Mouse (Mus musculus) R1 (cell line): ENCODE measurements at regions not wholly inside any gene's neighbourhood (a gene's known extent, or its start where the extent isn't known, plus 50 kb on each side); places are given as distances from the start of the nearest gene placed in this dataset.

Experiments used
- DNase-seq: peaks from one replicate; pipeline ENCODE4 v3.0.0-alpha.2; 2018; ENCODE audit warnings: low read depth, low spot score

DNA sequence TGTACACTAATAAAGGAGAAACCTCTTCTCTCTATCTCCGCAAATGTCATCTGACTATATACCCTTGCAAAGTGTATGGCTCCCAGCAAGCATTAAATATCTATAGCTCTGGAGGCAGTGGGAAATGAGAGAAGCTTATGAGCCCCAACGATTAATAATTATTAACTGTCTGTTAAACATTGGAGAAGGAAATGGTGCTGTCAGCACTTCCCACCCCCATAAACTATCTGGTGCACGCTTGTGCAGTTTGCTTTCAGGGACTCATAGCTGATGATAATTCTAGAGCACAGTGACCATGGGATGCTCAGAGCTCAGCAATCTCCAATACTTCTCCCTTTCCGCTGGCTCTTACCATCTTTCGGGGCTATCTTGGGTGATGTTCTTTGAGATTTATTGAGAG lies 541.2 kb downstream of the Grxcr1 start:
- DNase-seq, result no peak

DNA sequence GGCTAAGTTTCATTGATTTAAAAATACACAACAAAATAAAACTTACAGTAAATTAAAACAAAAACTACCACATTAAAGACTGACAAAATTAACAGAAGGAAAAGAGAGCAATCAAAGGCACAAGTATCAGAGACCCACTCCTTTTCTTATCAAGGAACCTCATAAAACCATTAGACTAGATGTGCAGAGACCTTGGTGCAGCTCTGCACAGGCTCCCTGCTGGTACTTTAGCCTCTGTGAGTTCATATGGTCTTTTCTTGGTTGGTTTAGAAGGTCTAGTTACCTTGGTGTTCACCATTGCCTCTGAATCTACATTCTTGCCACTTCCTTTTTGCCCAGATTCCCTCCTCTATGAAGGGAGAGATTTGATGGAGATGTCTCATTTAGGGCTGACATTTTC lies 544.2 kb downstream of the Grxcr1 start:
- DNase-seq, result no peak

DNA sequence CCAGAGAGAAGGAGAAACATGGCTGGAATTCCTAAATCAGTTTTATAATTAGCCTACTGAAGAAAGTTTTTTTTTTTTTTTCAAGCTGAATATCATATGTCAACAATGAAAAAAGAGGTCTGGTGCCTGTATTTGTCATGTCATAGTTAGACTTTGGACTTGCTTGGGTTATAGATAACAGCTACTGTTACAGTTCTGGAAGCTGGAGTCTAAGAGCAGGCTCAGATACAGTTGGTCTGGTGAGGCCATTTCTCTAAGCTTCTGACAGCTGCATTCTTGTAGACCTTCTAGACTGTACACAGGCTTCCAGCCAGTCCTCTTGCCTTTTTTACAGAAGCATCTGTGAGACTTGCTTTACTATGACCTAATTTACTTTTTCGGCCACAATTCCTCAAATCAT lies 546.9 kb downstream of the Grxcr1 start:
- no peak for DNase-seq

DNA sequence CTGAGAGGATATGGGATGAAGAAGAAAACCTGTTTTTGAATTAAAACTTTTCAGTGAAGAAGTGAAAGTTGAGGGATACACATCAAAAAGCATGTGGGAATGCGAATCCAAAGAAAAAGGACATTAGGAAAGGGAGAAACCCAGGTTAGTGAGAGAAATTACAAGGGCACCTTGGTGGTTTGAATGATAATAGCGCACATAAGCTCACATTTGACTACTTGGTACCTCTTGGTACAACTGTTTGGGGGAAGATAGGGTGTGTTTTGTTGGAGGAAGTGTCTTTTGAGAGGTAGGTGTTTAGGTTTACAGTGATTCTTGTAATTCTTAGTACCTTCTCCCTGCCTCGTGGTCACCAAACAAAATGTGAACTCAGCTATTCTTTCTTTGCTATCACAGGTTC lies 560.8 kb downstream of the Grxcr1 start:
- DNase-seq, result peak; percentile 61

DNA sequence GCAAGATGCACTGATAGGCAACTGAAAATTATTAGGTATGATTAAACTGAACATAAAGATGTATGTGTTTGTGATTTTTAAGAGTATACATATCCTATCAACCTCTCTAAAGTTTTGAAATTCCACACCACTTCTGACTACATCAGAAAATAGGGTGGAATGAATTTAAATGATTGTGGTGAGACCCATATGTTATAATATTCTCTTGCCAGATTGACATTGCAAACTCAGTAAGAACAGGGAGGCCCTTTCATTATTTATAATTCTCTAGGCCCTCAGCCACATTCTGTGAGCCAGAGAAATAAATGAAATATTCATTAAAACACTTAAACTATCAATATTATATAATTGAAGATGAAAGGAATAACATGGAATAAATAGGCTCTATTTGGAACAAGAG lies 586.8 kb downstream of the Grxcr1 start:
- DNase-seq, result no peak

DNA sequence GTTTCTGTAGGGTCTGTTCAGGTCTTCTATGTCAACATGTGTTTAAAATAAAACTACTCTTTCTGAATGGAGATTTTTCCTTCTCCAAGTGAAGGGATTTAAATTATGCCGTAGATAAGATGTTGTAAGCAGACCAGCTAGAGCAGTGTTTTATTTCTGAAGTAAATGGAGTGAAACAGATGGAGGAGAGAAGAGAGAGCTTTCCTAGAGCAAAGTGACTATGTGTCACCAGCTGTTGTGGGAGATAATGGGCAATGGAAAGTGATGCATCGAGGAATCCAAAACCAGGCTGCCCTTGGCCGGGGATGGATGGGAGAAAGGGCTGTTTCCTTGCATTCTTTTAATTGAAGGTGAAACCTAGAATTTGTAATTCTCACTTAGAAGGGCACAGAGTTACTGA lies 603.8 kb downstream of the Grxcr1 start:
- DNase-seq, result no peak

DNA sequence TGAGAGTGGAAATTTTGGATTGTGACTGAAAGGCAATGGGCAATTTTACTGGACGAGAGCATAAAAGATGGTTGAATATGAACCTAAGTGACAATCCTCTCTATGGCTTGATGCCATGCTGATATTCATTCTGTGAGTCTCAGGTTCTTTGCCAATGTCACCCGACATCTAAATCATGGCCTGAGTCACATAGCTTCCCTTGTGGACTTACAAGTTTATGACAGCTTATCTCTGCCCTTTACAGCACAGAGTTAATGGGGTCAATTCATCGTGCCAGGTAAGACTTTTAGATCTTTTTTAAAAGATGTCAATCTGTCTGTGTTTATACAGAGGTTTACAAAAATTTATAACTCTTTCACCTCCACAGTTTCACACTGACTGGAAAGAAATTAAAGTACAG lies 641.2 kb downstream of the Grxcr1 start:
- DNase-seq, result no peak

DNA sequence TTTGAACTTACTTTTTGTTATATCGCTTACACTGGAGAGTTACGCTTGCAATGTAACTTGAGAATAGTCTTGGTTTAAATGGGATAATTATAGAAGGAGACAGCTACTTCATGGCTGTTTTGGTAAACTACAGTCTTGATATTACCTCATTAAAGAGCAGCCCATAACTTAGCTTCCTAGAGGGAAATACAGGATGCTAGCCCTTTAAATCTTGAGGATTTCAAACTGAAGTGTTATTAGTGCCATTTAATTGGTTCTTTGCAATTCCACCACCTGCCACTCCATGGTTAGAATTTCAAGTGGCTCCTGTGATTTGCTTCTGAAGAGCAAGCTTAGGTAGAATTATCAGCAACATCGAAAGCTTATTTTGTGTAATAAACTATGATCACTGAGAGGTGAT lies 640.1 kb downstream of the Kctd8 start:
- no peak for DNase-seq

DNA sequence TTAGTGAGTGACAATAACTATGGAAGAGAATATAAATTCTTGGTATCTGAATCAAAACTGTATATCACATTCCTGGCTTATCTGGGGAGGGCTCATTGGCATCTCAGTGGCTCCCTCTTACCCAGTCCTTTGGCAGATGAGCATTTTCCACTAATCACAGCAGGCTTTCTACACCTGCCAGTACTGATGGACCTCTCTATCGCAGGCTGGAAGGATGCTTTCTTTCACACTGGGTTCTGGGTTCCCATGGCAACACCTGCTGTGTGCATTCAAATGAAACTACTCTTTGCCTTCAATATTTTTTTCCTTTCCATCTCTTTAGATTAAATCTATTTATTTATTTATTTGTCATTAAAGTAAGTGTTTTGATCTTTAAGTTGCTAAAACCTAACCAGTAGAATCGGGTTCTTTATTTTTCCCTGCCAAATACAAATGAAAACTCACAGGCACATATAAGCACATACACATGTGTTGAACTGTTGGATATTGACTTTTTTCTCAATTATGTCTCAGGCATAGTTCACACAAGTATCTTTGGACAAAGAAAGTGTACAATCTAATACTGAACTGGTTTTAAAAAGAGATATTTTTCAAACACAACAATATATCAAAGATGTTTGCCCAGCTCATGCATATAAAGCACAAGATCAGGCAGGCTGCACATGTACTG lies 635.9 kb downstream of the Kctd8 start:
- no peak for DNase-seq

DNA sequence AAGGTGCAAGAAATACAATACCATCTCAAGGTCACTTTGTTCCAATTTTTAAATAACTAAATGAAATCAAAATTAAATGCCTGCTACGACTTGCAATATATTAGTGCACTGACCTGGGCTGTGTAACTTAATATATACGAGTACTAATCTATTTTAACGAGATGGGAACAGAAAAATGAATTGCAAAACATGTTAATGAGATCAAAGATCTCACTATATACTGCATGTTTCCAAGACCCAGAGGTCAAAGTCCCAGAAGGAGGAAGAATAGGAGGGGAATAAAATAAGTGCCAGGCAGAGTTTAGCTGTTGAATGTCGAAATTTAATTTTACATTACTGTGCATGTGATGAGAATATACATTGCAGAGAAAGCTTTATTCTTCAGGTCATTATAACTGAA lies 614.7 kb downstream of the Kctd8 start:
- no peak for DNase-seq

DNA sequence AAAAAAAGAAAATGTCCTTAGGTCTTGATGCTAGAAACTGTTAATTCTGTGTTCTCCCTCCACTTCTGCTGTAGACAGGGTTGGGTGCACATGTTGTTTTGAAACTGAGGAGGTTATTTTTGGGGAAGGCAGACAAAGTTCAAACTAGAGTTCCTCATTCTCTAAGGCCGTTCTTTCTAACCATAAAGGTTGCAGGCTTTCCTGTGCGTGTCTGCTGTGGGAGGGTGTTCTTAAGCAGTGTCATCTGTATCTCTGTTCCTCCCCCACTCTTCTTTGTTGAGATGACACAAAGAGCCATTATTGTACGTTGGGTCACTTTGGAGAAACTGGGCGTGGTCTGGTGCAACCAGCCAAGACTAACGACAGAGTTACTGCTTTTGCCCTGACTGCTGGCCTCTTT lies 606.3 kb downstream of the Kctd8 start:
- DNase-seq, result peak; percentile 8

DNA sequence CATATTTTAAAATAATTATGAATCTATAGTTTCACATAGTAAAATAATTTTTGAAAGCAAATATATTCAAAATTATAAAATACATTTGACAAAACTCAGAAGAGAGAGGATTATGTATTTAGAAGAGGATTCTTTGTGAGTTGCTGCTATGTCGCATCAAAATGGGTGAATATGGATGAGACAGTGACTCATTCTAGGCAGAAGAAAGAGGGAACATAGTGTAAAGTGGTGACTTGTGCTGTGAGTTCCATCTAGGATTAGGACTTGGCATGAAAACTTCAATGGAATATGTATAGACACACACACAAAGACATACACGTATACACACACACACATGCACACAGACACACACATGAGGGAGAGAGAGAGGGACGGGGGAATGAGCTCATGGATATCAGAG lies 591.0 kb downstream of the Kctd8 start:
- DNase-seq, result no peak

DNA sequence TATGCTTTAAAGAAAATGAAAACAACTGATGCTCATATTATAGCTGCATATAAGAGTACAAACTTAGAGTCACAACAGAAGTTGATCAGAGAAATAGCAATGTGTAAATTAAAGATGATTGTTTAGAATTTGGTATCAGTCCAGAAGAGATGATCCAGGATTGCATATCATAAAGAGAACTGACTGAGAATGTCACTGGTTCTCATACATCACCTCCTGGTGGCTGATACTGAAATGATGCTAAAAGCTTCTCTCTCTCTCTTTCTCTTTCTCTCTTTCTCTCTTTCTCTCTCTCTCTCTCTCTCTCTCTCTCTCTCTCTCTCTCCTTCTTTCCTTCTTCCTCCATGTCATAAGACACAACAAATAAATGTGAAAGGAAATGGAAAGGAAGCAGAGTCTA lies 588.5 kb downstream of the Kctd8 start:
- no peak for DNase-seq
